Mouse (Mus musculus) CH12.LX (cell line): ENCODE measurements around the gene Tbc1d2b. TPM values are rescaled to one million over a fixed set of nuclear protein-coding genes. Genes with fewer than 3 reads are reported as not detected.

Experiments used
- DNase-seq: peaks from one replicate; pipeline ENCODE4 v3.0.0-alpha.2; 2013; ENCODE audit errors: extremely low read depth
- H3K27ac ChIP-seq: 2 replicates; pipeline ENCODE4 v1.5.1; 2012; ENCODE audit warnings: low read depth, mild to moderate bottlenecking, control low read depth, moderate library complexity; ENCODE audit not compliant: insufficient read depth
- H3K27me3 ChIP-seq: replicated peaks from 2 replicates; pipeline ENCODE3; 2012; ENCODE audit warnings: inconsistent platforms
- H3K36me3 ChIP-seq, 2 experiments: replicated peaks in 1 of 2; 2 replicates each; pipeline versions ENCODE3 to v1.6.1; 2012; ENCODE audit warnings: inconsistent platforms in 1 of 2, low read length in 1 of 2, mild to moderate bottlenecking in 1 of 2, mixed read lengths in 1 of 2, moderate library complexity in 1 of 2; ENCODE audit not compliant: control insufficient read depth in 1 of 2, insufficient read depth in 1 of 2
- H3K4me1 ChIP-seq, 2 experiments: 2 replicates each; pipeline ENCODE4 v1.6.1; 2012; ENCODE audit warnings: inconsistent platforms in 1 of 2, moderate library complexity in 1 of 2; ENCODE audit not compliant: insufficient read depth in 2 of 2, control insufficient read depth in 1 of 2
- H3K4me2 ChIP-seq: 2 replicates; pipeline ENCODE4 v1.6.1; 2012; ENCODE audit warnings: low read depth, mild to moderate bottlenecking, control low read depth; ENCODE audit not compliant: poor library complexity, insufficient read depth, severe bottlenecking
- H3K4me3 ChIP-seq, 3 experiments: fragments of 150-350 bp in 1 of 3; sonication (generic) in 1 of 3; replicated peaks in 1 of 3; 2 replicates each; pipeline versions ENCODE3 to v1.5.1; 2011 to 2012; ENCODE audit warnings: low read depth in 2 of 3, low read length in 2 of 3, mild to moderate bottlenecking in 2 of 3, moderate library complexity in 2 of 3, control low read depth in 1 of 3, improper control_type of control experiment in 1 of 3, inconsistent platforms in 1 of 3, mixed read lengths in 1 of 3; ENCODE audit not compliant: poor library complexity in 1 of 3
- H3K79me2 ChIP-seq: replicated peaks from 2 replicates; pipeline ENCODE4 v1.6.1; 2012; ENCODE audit warnings: mild to moderate bottlenecking, moderate library complexity; ENCODE audit not compliant: control insufficient read depth, poor library complexity, insufficient read depth, severe bottlenecking; ENCODE audit errors: extremely low read depth
- H3K9ac ChIP-seq: 2 replicates; pipeline ENCODE4 v1.6.1; 2012; ENCODE audit warnings: low read depth, mild to moderate bottlenecking, control low read depth, moderate library complexity; ENCODE audit not compliant: insufficient read depth
- H3K9me3 ChIP-seq: replicated peaks from 2 replicates; pipeline ENCODE3; 2012; ENCODE audit warnings: low read length, inconsistent platforms, mixed read lengths
- CHD1 ChIP-seq: IDR thresholded peaks from 2 replicates; pipeline ENCODE4 v1.6.1; 2012; ENCODE audit warnings: low read depth, low read length, improper control_type of control experiment, inconsistent platforms
- CHD2 ChIP-seq: IDR thresholded peaks from 2 replicates; pipeline ENCODE4 v1.6.1; 2011; ENCODE audit warnings: low read length, improper control_type of control experiment
- CTCF ChIP-seq, 2 experiments: IDR thresholded peaks in 1 of 2; conservative IDR thresholded peaks in 1 of 2; 2 replicates each; pipeline ENCODE4 v1.5.1; 2011 to 2012; ENCODE audit warnings: low read depth in 2 of 2, low read length in 2 of 2, improper control_type of control experiment in 1 of 2, inconsistent platforms in 1 of 2, mild to moderate bottlenecking in 1 of 2, moderate library complexity in 1 of 2
- E2F4 ChIP-seq: IDR thresholded peaks from 2 replicates; pipeline ENCODE4 v1.6.1; 2011; ENCODE audit warnings: low read depth, low read length, improper control_type of control experiment; ENCODE audit not compliant: insufficient replicate concordance
- ETS1 ChIP-seq: conservative IDR thresholded peaks from 2 replicates; pipeline ENCODE4 v1.6.1; 2012; ENCODE audit warnings: low read depth, mild to moderate bottlenecking, inconsistent platforms, low read length, improper control_type of control experiment, moderate library complexity
- GABPA ChIP-seq: IDR thresholded peaks from 2 replicates; pipeline ENCODE4 v1.6.1; 2012; ENCODE audit warnings: low read depth, low read length, improper control_type of control experiment, inconsistent platforms; ENCODE audit not compliant: insufficient replicate concordance
- KAT2A ChIP-seq: IDR thresholded peaks from 2 replicates; pipeline ENCODE4 v1.6.1; 2012; ENCODE audit warnings: low read length, improper control_type of control experiment, inconsistent platforms; ENCODE audit not compliant: insufficient replicate concordance
- MAFK ChIP-seq: IDR thresholded peaks from 2 replicates; pipeline ENCODE4 v1.6.1; 2011; ENCODE audit warnings: low read length, improper control_type of control experiment; ENCODE audit not compliant: insufficient replicate concordance
- MXI1 ChIP-seq: IDR thresholded peaks from 2 replicates; pipeline ENCODE4 v1.6.1; 2011; ENCODE audit warnings: mild to moderate bottlenecking, low read depth, low read length, improper control_type of control experiment
- MYC ChIP-seq: IDR thresholded peaks from 2 replicates; pipeline ENCODE4 v1.6.1; 2011; ENCODE audit warnings: low read depth, mild to moderate bottlenecking, improper control_type of control experiment, low read length
- NELFE ChIP-seq: IDR thresholded peaks from 2 replicates; pipeline ENCODE4 v1.6.1; 2011; ENCODE audit warnings: low read depth, low read length, improper control_type of control experiment
- PAX5 ChIP-seq: IDR thresholded peaks from 2 replicates; pipeline ENCODE4 v1.6.1; 2012; ENCODE audit warnings: low read length, inconsistent platforms, mixed read lengths
- RCOR1 ChIP-seq: conservative IDR thresholded peaks from 2 replicates; pipeline ENCODE4 v1.6.1; 2012; ENCODE audit warnings: low read depth, mild to moderate bottlenecking, inconsistent platforms, low read length, improper control_type of control experiment
- TCF12 ChIP-seq: IDR thresholded peaks from 2 replicates; pipeline ENCODE4 v1.6.1; 2014; ENCODE audit warnings: low read depth, mild to moderate bottlenecking, inconsistent platforms, low read length, improper control_type of control experiment
- UBTF ChIP-seq: IDR thresholded peaks from 2 replicates; pipeline ENCODE4 v1.6.1; 2012; ENCODE audit warnings: low read depth, mild to moderate bottlenecking, inconsistent platforms, low read length, improper control_type of control experiment, moderate library complexity
- USF1 ChIP-seq: IDR thresholded peaks from 2 replicates; pipeline ENCODE4 v1.6.1; 2014; ENCODE audit warnings: low read depth, mild to moderate bottlenecking, inconsistent platforms, low read length, improper control_type of control experiment
- USF2 ChIP-seq: conservative IDR thresholded peaks from 2 replicates; pipeline ENCODE4 v1.6.1; 2011; ENCODE audit warnings: low read depth, low read length, improper control_type of control experiment
- ZC3H11A ChIP-seq: IDR thresholded peaks from 2 replicates; pipeline ENCODE4 v1.6.1; 2012; ENCODE audit warnings: low read depth, mild to moderate bottlenecking, inconsistent platforms, low read length, improper control_type of control experiment
- ZKSCAN1 ChIP-seq: IDR thresholded peaks from 2 replicates; pipeline ENCODE4 v1.6.1; 2012; ENCODE audit warnings: low read depth, inconsistent platforms, low read length, improper control_type of control experiment, borderline replicate concordance
- ZMIZ1 ChIP-seq: IDR thresholded peaks from 2 replicates; pipeline ENCODE4 v1.6.1; 2012; ENCODE audit warnings: low read depth, mild to moderate bottlenecking, inconsistent platforms, low read length, improper control_type of control experiment
- dilution Hi-C: fragments of 300-500 bp; cut with MboI; formaldehyde crosslinking; loops from 2 replicates; pipeline ENCODE4 v1.14.3; 2020; ENCODE audit warnings: low sequenced_read_pairs; ENCODE audit not compliant: extremely low pct_unique_long_range_greater_than_20kb, extremely low pct_ligation_motif_present
- in situ Hi-C: fragments of 300-500 bp; cut with MboI; formaldehyde crosslinking; loops from 3 replicates; pipeline ENCODE4 v1.14.3; 2019; ENCODE audit warnings: low sequenced_read_pairs, low pct_ligation_motif_present, low pct_unique_long_range_greater_than_20kb, mixed read lengths
- polyA plus RNA-seq: library from polyadenylated mRNA; unstranded; fragments of >175 nt; gene quantifications from 2 replicates; pipeline ENCODE4 v1.2.1, GENCODE M21; 2012; ENCODE audit warnings: low read depth; ENCODE audit not compliant: insufficient read length
- total RNA-seq, 2 experiments: library from RNA; depleted of rRNA; stranded (reverse); fragments of 300-350 nt in 1 of 2; fragments of >200 nt in 1 of 2; gene quantifications; 2 replicates each; pipeline ENCODE4 v1.2.3; 2012 to 2014

Gene Tbc1d2b
- total and polyA plus RNA-seq, 3 experiments: 0.60 to 1.3 (median 0.76) TPM

- TF ChIP-seq CTCF (conservative IDR thresholded peaks at IDR 0.05 in 1 of 2, IDR thresholded peaks at IDR 0.05 in 1 of 2; ENCODE audit: low read depth in 2 of 2, low read length in 2 of 2) (no peak), USF2 (no peak), ZMIZ1 (no peak), GABPA (no peak), E2F4 (no peak), CHD2 (no peak), MYC (no peak), RCOR1 (no peak), CHD1 (no peak), KAT2A (no peak), PAX5 (no peak)
- Histone ChIP-seq H3K36me3 (no peaks in the 10 kb centered on the region), H3K4me1 (peaks cover 11 to 69% of the 10 kb centered on the region in 2 experiments), H3K27ac (no peak overlapping the region), H3K9me3 (no peaks in the 10 kb centered on the region), H3K27me3 (no peaks in the 10 kb centered on the region), H3K79me2 (no peaks in the 10 kb centered on the region), H3K4me3 (no peak overlapping the region), H3K4me2 (no peak overlapping the region), H3K9ac (no peak overlapping the region)
- in situ Hi-C loops: no loop called here
- dilution Hi-C loops: no loop called here
- DNase-seq: no peak
Observed at GRCm38 (mm10) chr9:90253181-90253580, 17.4 kb downstream of the Tbc1d2b start.

- Histone ChIP-seq H3K36me3 (no peaks in the 10 kb centered on the region), H3K4me3 (no peak overlapping the region), H3K79me2 (no peaks in the 10 kb centered on the region), H3K9me3 (no peaks in the 10 kb centered on the region), H3K27ac (no peak overlapping the region), H3K27me3 (no peaks in the 10 kb centered on the region), H3K4me1 (peaks cover 8 to 68% of the 10 kb centered on the region in 2 experiments; a peak in 3 of 4 replicates), H3K4me2 (no peak overlapping the region), H3K9ac (no peak overlapping the region)
- no peak for DNase-seq
- in situ Hi-C loops (no loop called here), dilution Hi-C loops (no loop called here)
- no peak for TF ChIP-seq UBTF
- TF ChIP-seq GABPA: no peak
- TF ChIP-seq NELFE: no peak
- no peak for TF ChIP-seq TCF12
- no peak for TF ChIP-seq ZC3H11A
- no peak for TF ChIP-seq KAT2A
- TF ChIP-seq ZKSCAN1: no peak
- no peak for TF ChIP-seq ZMIZ1
- TF ChIP-seq ETS1: no peak
- no peak for TF ChIP-seq USF1
- no peak for TF ChIP-seq MAFK
- no peak for TF ChIP-seq MXI1
- TF ChIP-seq MYC: no peak
Observed at GRCm38 (mm10) chr9:90250964-90251750, 19.4 kb downstream of the Tbc1d2b start.
